Mouse (Mus musculus) activated CD4-positive, CD25-positive, alpha-beta regulatory T cell, adult 4 months (primary cell): ENCODE measurements around the gene Zfp988. TPM values are rescaled to one million over a fixed set of nuclear protein-coding genes. Genes with fewer than 3 reads are reported as not detected.
A peak's percentile ranks its signal among the peaks of the same experiment; 100 is the strongest.
"Not testable (repeated sequence)": the region's sequence is repeated elsewhere in the genome, so short reads cannot be mapped to it uniquely, and the experiment has no call there.

ENCODE experiments used
- ATAC-seq: one replicate; pipeline ENCODE4 v1.8.0; 2017
- polyA plus RNA-seq, 2 experiments: library from polyadenylated mRNA; unstranded; fragments of 100-300 nt; shearing (Covaris generic); gene quantifications; one replicate each; pipeline ENCODE4 v1.2.1; 2017

The Zfp988 gene
- polyA plus RNA-seq: under 1 TPM; 0.46 to 0.73 TPM

DNA sequence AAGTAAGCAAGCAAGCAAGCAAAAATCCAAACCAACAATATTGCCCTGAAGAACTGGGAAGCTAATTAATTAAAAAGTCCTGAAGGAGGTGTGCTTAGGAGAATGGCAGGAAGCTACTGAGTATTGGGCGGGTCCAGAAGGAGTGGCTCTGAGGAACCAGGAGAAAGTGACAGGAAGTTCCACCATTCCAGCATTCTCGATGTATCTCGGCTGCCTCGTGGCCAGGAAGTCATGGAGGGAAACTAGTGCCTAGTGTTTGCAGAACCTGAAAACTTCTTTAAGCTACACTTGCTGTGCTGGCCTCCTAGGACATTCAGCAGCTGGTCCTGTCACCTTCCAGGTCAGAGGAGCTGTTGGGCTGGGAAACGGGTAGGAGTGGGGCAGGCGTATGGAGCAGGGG, at the start of gene Zfp988:
Zfp988 (plus strand) TSS at position 239 of the 400 bp plus-strand sequence.
- not testable (repeated sequence) for ATAC-seq

DNA sequence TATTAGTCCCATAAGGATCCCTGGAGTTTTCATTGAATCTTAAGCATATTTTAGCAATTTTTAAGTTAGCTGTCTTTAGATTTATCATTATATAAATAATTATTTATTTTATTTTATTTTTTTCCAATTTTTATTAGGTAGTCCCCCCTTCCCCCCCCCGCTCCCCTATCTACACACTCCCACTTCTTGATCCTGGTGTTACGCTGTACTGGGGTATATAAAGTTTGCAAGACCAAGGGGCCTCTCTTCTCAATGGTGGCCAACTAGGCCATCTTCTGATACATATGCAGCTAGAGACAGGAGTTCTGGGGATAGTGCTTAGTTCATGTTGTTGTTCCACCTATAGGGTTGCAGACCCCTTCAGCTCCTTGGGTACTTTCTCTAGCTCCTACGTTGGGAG, 42.8 kb upstream of the Zfp988 start:
- ATAC-seq: not testable (repeated sequence)

- ATAC-seq: not testable (repeated sequence)
Measured at GRCm38 (mm10) chr4:147267302-147267701, 38.2 kb upstream of the Zfp988 start.

DNA sequence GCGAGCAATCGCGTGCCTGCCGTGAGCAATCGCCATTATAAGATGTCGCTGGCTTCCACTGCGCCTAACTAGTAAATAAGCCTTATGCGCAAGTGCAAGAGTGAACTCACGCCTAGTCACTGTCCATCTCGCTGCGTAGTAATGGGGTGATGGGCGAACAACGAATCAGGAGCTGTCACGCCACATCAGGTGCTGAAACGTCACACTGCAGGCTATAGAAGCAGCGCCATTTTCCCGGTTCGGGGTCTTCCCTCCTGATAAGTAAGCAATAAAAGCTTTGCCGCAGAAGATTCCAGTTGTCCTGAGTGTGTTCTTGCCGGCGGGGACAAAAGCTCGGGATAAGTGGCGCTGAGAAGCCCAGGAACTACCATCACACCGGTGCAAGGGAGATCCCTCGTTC, 36.7 kb upstream of the Zfp988 start:
- not testable (repeated sequence) for ATAC-seq

- not testable (repeated sequence) for ATAC-seq
Measured at GRCm38 (mm10) chr4:147270026-147270425, 35.4 kb upstream of the Zfp988 start.

GRCm38 (mm10) chr4:147271601-147272000, 33.9 kb upstream of the Zfp988 start:
- not testable (repeated sequence) for ATAC-seq

DNA sequence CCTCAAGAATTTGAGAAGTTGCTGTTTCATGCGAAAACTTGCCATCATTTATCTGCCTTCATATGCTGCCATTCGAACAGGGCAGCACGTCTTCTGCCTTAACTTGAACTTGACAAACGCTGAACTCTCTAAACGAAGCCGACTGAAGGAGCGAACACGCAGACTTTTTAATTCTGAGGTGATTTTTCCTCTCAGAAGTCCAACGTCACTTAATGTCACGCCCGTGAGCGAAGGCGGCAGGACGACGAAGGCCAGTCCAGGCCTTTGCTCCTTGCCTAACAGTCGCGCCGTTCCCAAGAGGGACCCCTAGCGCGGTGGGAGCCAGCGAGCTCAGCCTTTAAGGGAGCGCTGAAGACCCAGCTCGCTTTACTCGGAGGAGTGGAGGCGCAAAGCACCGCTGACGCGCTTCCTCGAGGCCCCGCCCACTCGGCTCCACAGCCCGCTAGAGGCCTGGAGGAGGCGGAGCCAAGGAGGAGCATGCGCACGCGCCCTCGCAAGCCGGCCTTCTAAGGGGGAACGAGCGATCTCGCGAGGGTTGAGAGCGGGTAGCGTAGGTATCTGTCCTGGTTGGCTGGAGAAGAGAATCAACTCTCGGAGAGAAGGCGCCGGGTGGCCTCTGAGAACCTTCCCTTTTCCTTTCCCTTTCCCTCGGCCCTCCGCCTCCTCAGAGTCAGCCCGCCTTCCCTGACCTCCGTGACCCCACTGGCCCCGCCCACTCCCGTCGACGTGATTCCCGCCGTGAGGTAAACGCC, 30.3 kb upstream of the Zfp988 start:
- not testable (repeated sequence) for ATAC-seq

DNA sequence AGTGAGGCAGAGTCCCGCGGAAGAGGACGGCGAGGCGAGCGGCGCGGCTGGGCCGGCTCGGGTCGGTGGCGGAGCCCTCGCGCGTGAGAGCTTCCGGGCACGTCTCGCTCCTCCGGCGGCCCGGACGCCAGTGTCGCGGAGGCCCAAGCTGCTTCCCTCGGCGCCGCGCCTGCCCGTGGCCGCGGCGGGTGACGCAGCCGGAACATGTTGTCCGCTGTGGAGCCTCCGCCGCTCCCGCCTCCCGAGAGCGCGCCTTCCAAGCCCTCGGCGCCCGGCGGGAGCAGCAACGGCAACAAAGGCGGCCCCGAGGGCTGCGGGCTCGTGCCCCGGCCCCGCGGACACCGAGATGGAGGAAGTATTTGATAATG, 29.7 kb upstream of the Zfp988 start:
- ATAC-seq: not testable (repeated sequence)

DNA sequence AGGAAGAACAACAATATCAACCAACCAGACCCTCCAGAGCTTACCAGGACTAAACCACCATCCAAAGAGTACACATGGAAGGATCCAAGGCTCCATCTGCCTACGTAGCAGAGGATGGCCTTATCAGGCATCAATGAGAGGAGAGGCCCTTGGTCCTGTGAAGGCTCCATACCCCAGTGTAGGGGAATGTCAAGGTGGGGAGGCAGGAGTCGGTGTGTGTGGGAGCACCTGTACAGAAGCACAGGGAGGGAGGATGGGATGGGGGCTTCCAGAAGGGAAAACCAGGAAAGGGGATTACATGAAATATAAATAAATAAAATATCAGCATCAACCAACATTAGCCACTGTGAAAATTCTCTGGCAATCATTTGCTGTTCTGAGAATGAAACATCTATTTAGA, 25.1 kb upstream of the Zfp988 start:
- not testable (repeated sequence) for ATAC-seq

DNA sequence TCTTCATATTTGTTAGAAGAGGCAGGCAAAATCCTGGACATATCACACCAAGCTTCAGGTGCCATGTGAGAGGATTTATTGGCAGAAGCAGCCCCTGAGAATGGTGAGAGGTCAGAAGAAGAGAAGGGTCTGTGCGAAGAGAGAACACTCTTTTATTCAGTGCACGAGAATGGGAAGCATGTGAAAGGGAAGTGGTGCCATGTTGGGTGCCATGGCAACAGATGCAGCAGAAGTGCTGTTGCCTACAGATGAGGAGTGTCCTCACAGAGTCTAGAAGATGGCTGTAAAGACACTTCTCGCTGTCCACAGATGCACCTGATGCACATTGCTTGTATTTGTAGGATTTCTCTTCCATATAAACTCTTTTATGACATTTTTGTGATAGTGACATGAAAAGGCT, 6.9 kb upstream of the Zfp988 start:
- not testable (repeated sequence) for ATAC-seq

DNA sequence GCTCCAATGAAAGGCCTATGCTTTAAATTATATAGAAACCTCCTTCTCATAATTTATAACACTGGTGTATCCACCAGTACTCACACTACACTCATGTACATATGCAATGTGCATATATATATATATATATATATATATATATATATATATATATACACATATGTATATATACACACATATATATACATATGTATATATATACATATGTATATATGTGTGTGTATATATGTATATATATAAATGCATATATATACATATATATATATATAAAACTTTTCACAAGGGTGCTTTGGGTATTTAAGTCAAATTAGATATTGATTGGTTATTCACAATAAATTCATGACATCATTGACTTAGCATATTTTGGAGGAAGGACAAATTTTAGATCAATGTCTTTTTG, 3.1 kb upstream of the Zfp988 start:
- ATAC-seq: not testable (repeated sequence)

DNA sequence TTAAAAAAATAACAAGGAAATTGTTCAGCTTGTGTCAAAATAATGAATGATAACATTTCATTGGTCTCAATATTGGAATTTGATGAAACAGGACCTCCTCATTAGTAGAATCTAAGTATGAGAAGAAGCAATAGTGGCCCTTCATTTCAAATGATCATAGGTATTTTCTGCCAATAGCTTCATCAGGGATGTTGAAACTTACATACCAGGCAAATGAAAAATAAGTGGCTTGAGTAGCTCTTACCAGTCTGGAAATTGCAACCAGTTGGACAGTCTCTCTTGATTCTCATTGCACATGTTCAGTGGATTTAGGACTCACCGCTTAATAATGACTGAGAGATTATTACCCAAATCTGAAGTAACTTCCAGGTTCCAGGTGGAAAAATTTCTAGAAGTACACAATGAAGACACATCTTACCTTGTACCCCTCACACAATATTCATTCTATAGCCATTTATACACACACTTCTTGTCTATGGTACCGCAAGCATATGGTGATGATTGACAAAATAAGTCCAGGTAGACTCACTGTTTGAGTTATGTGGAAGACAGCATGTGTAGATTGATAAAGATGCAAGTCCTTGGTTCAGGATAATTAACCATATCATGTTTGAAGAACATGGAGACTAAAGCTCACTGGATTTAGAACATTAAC, 29.7 kb downstream of the Zfp988 start:
- ATAC-seq: peak; percentile 25

GRCm38 (mm10) chr4:147335691-147336367, 30.4 kb downstream of the Zfp988 start:
- not testable (repeated sequence) for ATAC-seq

DNA sequence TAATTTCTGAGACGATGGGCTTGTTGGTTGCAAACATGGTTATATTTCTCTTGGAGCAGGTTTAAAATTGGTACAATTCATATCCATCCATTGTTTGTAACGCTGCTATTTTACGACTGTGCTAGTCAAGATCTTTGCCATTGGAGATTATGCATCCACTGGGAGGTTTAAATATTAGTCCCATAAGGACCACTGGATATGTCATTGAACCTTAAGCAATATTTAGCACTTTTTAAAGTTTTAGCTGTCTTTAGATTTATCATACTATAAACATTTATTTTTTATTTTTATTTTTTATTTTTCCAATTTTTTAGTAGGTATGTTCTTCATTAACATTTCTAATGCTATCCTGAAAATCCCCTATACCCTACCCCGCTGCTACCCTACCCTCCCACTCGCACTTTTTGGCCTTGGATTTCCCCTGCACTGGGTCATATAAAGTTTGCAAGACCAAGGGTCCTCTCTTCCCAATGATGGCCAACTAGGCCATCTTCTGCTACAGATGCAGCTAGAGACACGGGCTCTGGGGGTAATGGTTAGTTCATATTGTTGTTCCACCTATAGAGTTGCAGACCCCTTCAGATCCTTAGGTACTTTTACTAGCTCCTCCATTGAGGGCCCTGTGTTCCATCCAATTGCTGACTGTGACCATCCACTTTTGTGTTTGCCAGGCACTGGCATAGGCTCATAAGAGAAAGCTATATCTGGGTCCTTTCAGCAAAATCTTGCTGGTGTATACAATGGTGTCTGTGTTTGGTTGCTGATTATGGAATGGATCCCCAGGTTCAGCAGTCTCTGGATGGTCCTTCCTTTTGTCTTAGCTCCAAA, 31.1 kb downstream of the Zfp988 start:
- ATAC-seq: peak; percentile 24

DNA sequence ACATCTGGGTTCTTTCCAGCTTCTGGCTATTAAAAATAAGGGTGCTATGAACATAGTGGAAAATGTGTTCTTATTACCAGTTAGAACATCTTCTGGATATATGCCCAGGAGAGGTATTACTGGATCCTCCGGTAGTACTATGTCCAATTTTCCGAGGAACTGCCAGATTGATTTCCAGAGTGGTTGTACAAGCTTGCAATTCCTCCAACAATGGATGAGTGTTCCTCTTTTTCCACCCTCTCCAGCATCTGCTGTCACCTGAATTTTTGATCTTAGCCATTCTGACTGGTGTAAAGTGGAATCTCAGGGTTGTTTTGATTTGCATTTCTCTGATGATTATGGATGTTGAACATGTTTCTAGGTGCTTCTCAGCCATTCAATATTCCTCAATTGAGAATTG, 32.0 kb downstream of the Zfp988 start:
- not testable (repeated sequence) for ATAC-seq

- no peak for ATAC-seq
Measured at GRCm38 (mm10) chr4:147338032-147338610, 32.6 kb downstream of the Zfp988 start.

DNA sequence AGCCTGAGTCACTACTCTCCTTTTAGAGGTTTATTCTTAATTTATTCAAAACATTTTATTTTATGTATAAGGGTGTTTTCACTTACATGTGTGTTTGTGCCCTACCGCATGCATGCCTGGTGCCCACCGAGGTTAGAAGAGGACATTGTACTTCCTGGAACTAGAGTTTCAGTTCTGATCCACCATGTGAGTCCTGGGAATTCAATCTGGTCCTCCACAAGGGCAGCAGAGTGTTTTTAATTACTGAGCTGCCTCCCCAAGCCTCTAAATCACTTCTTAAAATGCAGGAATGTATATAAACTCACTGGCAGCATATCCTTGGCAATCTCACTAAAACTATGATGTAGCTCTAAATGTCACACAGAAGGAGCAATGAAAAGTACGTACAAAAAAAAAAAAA, 33.2 kb downstream of the Zfp988 start:
- not testable (repeated sequence) for ATAC-seq

DNA sequence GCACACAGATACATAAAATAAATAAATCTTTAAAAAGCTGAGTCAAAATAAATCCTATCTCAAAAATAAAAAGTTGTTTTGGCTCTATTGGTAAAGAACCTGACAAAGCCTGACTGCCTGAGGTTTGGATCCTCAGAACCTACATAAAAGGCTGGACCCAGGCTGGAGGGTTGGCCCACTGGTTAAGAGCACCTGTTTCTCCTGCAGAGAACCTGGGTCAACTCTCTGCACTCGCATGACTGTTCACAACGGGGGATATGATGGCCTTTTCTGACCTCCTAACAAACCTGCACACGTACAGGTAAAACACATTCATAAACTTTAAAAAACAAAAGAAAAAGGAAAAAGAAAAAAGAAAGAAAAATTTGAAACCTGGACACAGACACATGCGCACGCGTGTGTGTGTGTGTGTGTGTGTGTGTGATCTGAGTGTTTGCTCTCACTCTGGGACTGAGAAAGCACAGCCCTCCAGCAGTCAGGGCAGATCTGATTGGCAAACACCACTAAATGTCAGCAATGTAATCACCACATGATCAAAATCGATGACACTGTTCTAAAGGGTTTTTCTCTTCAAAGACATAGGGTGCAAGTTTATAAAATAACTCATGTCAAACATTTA, 34.2 kb downstream of the Zfp988 start:
- ATAC-seq: not testable (repeated sequence)

DNA sequence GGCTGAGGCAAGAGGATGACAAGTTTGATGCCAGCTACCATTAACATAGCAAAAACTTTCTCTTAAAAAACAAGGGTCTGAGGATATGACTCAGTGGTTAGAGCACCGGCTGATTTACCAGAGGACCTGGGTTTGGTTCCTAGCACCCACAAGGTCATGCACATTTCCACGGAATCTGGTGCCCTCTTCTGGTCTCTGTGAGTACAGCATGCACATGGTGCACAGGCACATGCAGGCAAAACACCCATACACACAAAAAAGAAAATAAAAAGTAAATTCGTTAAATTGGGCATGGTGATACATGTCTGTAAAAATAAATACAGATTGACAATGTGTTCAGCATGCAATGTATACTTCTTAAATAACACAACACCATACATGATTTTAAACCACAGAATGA, 34.8 kb downstream of the Zfp988 start:
- not testable (repeated sequence) for ATAC-seq

GRCm38 (mm10) chr4:147340876-147341275, 35.4 kb downstream of the Zfp988 start:
- not testable (repeated sequence) for ATAC-seq

GRCm38 (mm10) chr4:147343042-147343908, 37.8 kb downstream of the Zfp988 start:
- ATAC-seq: peak; percentile 14
